Mouse (Mus musculus) forebrain, embryonic 12.5 days (tissue): ENCODE data around the gene Tmem234. TPM values are rescaled to one million over a fixed set of nuclear protein-coding genes. Genes with fewer than 3 reads are reported as not detected.
A peak's percentile ranks its signal among the peaks of the same experiment; 100 is the strongest.

Experiments
- ATAC-seq: fragments of 200-750 bp; cut with Nextera tagmentation; 2 replicates; pipeline ENCODE4 v1.8.0; 2017; ENCODE audit warnings: moderate TSS enrichment; ENCODE audit not compliant: low FRiP score
- H3K27ac ChIP-seq: fragments of 300-500 bp; sonication (generic); 2 replicates; pipeline ENCODE4 v1.5.1; 2016; ENCODE audit warnings: mild to moderate bottlenecking
- H3K27me3 ChIP-seq: fragments of 300-500 bp; sonication (generic); 2 replicates; pipeline ENCODE4 v1.6.1; 2016; ENCODE audit warnings: mild to moderate bottlenecking
- H3K36me3 ChIP-seq: fragments of 300-500 bp; sonication (generic); replicated peaks from 2 replicates; pipeline ENCODE4 v1.6.1; 2016; ENCODE audit warnings: mild to moderate bottlenecking
- H3K4me1 ChIP-seq: fragments of 300-500 bp; sonication (generic); 2 replicates; pipeline ENCODE4 v1.6.1; 2016
- H3K4me2 ChIP-seq: fragments of 300-500 bp; sonication (generic); 2 replicates; pipeline ENCODE4 v1.6.1; 2016; ENCODE audit warnings: mild to moderate bottlenecking, moderate library complexity
- H3K4me3 ChIP-seq: fragments of 300-500 bp; sonication (generic); replicated peaks from 2 replicates; pipeline ENCODE4 v1.5.1; 2016; ENCODE audit warnings: mild to moderate bottlenecking
- H3K9ac ChIP-seq: fragments of 300-500 bp; sonication (generic); 2 replicates; pipeline ENCODE4 v1.6.1; 2016; ENCODE audit warnings: mild to moderate bottlenecking
- H3K9me3 ChIP-seq: fragments of 300-500 bp; sonication (generic); 2 replicates; pipeline ENCODE4 v1.6.1; 2016
- WGBS: fragments of 180-500 bp; shearing (Covaris S2); methylation state at CpG from one replicate; pipeline ENCODE4 v1.1.7; 2016; 5-methylcytosine and 5-hydroxymethylcytosine counted together
- polyA plus RNA-seq: library from polyadenylated mRNA; unstranded; fragments of >200 nt; fragmentation: Nextera tagmentation; extraction: Ambion mirVana; gene quantifications from 2 replicates; pipeline ENCODE4 v1.2.1, GENCODE M21; 2016

Tmem234 gene
- polyA plus RNA-seq, 1 experiment from 2014 or later: 163 TPM

DNA sequence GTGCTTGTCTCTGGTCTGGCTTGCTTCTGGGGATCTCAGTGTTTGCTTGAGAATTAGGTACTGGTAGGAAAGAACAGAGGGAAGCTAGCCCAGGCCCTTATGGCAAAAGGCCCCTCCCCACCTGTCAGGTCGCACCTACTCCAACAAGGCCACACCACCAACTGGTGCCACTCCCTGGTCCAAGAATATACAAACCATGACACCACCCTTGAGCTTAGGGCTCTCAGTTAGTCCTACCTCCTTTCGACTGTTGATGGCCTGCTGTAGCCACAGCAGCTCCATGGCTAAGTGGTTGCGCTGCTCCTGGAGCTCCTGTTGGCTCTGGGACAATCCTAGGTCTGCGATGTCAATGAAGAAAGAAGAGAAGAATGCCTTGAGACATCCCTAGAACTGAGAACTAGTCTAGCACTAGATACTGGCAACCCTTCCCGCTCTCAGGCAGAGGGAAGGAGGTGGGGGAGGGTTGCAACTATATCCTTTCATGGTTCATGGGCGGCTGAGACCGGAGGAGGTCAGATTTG is 16.7 kb downstream of the Tmem234 start:
- Histone ChIP-seq H3K9me3 (no peaks in the 10 kb centered on the region), H3K4me3 (no peak overlapping the region), H3K4me2 (no peak overlapping the region), H3K4me1 (peaks cover 13% of the 10 kb centered on the region), H3K27me3 (no peaks in the 10 kb centered on the region), H3K9ac (no peak overlapping the region), H3K27ac (no peak overlapping the region), H3K36me3 (peaks cover 18% of the 10 kb centered on the region)
- ATAC-seq: no peak
- WGBS: 93% methylated on average over 7 of the region's 7 CpGs

DNA sequence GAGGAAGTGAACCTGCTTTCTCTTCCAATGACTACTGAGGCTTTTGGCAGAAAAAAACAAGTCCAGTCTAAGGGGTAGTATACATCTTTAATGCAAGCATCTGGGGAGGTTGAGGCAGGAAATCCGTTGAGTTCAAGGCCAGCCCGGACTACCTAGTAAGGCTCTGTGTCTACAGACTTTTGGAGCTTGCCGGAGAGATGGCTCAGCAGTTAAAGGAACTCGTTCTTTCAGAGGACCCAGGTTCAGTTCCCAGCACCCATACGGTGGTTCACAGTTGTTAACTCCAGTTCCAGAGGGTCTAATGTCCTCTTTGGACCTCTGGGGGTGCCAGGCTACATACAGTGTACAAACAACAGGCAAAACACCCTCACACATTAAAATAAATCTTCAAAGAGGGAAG is 17.6 kb downstream of the Tmem234 start:
- peak overlapping the region; percentile 78 for H3K4me2 ChIP-seq
- peaks cover 18% of the 10 kb centered on the region for H3K36me3 ChIP-seq
- no peaks in the 10 kb centered on the region for H3K9me3 ChIP-seq
- H3K27ac ChIP-seq: no peak overlapping the region
- no peak for ATAC-seq
- no peaks in the 10 kb centered on the region for H3K27me3 ChIP-seq
- peak overlapping the region; percentile 58 for H3K4me3 ChIP-seq
- peak overlapping the region; percentile 77; the same call in 1 of the 2 replicates for H3K9ac ChIP-seq
- peaks cover 21% of the 10 kb centered on the region for H3K4me1 ChIP-seq
- 96% methylated on average over 5 of the region's 5 CpGs for WGBS

DNA sequence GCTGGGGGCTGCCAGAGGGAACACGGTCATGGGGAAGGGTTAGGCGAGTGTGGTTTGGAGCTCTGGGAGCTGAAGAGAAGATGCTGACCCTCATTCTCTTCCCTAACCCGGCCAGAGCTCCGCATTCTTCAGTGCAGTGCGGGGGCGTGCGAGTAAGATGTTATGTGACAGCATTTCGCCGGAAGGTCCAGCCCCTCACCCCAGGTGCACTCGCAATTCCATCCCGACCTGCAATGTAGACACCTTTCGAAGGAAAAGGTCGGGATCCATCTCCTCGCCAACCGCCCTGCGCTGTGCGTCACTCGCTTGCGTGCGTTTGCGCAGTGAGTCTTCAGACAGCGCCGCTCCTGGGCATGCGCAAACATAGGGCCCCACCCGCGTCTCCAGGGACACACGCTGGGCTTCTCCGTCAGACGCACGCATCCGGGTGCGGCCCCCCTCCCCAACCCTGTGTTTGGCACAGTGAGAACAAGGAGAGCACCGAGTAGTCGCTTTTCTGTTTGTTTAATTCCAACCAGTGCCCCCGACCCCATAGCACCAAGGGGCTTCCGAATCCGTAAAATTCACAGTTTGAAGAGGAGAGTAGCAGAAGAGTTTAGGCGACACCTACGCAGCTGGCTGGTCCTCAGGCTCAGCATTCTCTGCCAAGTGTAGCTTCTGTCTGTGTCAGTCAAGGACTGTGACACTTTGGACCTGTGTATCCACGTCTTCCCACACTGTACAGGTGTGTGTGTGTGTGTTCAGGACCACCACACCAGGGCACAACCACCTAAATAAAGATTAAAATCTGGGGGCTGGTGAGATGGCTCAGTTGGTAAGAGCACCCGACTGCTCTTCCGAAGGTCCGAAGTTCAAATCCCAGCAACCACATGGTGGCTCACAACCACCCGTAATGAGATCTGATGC is 18.6 kb downstream of the Tmem234 start, which contains the start of gene Iqcc:
Iqcc (minus strand) TSS at position 314 of the 906 bp plus-strand sequence.
- ATAC-seq: peak; percentile 91
- WGBS: 5% methylated on average over 44 of the region's 44 CpGs

DNA sequence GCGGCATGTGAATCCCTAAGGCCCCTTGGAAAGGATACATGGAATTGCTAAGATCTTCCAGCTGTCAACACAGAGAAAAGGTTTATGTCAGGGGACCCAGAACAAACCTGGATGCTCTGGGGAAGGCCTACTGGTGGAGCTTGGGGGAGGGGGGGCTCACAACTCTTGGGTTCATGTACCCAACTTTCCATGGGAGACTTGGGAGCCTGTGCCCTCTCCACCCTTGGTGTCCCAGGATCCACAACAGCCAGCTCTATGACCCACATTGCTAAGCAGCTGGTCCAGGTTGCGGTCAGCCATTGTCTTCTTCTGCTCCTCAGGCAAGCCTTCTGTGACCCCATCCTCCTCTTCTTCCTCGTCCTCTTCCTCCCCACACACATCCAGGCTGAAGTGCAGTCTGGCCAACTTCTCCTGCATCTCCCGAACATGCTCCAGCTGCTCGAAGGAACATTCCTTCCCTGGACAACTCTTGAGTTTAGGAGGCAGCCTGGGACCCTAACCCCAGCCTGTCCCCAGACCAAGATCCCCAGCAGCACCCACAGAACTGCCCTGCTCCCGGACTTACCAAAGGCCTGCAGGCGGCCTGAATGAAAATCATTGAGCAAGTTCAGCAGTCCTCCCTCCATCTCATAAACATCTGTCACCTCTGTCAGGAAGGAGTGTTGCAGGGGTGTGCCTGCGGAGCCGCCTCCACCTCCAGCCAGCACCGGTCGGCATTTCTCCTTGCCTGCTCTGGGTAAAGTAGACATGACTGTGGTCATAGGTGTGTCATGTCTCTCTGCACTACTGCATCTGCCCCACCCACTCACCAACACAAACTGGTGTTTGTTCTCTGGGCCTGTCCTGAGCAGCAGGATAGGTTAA is 20.2 kb downstream of the Tmem234 start:
- no peak overlapping the region for H3K4me3 ChIP-seq
- no peak for ATAC-seq
- peak overlapping the region; percentile 2; the same call in 1 of the 2 replicates for H3K9ac ChIP-seq
- H3K4me1 ChIP-seq: peaks cover 40% of the 10 kb centered on the region
- H3K4me2 ChIP-seq: no peak overlapping the region
- no peaks in the 10 kb centered on the region for H3K27me3 ChIP-seq
- H3K9me3 ChIP-seq: no peaks in the 10 kb centered on the region
- H3K27ac ChIP-seq: no peak overlapping the region
- peaks cover 18% of the 10 kb centered on the region for H3K36me3 ChIP-seq
- WGBS: 92% methylated on average over 11 of the region's 11 CpGs

More for the DNA sequence above, 18.6 kb downstream of the Tmem234 start, which contains the start of gene Iqcc:
- peak within 1 kb of the TSS; percentile 58 for H3K4me3 ChIP-seq
- H3K27me3 ChIP-seq: no peaks in the 10 kb centered on the region
- peak within 1 kb of the TSS; percentile 77 for H3K9ac ChIP-seq
- peak within 1 kb of the TSS; percentile 78 for H3K4me2 ChIP-seq
- peaks cover 18% of the 10 kb centered on the region for H3K36me3 ChIP-seq
- H3K9me3 ChIP-seq: no peaks in the 10 kb centered on the region
- H3K27ac ChIP-seq: peak within 1 kb of the TSS; percentile 81
- H3K4me1 ChIP-seq: peaks cover 24% of the 10 kb centered on the region

DNA sequence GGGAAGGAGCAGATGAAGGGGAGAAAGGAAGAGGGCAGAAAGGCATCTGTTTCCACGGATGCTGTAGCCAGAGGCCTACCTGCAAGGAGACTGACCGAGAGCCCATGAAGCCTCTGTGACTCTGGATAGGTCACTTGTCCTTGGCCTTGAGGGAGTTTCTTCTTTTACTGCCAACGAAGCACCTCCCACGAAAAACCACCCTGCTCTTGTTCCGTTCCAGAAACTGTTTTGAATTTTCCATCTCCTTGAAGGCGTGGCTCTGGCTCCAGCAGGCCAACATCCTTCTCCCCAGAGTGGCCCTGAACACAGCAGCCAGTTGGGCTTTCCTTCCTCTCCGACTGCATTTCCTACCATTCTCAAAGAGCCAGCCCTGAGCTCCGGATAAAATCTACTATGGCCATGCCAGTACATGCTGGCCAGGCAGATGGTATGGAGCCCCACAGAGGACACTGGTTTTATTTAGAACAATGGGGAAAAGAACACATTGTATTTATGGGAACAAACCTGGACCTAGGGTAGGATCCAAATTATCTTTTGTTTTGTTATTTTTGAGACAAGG is 20.9 kb downstream of the Tmem234 start:
- no peaks in the 10 kb centered on the region for H3K27me3 ChIP-seq
- H3K9me3 ChIP-seq: no peaks in the 10 kb centered on the region
- no peak overlapping the region for H3K4me3 ChIP-seq
- 89% methylated on average over 8 of the region's 8 CpGs for WGBS
- no peak for ATAC-seq
- H3K27ac ChIP-seq: no peak overlapping the region
- H3K4me1 ChIP-seq: peaks cover 41% of the 10 kb centered on the region
- peak overlapping the region; percentile 2 for H3K9ac ChIP-seq
- peaks cover 16% of the 10 kb centered on the region for H3K36me3 ChIP-seq
- no peak overlapping the region for H3K4me2 ChIP-seq

DNA sequence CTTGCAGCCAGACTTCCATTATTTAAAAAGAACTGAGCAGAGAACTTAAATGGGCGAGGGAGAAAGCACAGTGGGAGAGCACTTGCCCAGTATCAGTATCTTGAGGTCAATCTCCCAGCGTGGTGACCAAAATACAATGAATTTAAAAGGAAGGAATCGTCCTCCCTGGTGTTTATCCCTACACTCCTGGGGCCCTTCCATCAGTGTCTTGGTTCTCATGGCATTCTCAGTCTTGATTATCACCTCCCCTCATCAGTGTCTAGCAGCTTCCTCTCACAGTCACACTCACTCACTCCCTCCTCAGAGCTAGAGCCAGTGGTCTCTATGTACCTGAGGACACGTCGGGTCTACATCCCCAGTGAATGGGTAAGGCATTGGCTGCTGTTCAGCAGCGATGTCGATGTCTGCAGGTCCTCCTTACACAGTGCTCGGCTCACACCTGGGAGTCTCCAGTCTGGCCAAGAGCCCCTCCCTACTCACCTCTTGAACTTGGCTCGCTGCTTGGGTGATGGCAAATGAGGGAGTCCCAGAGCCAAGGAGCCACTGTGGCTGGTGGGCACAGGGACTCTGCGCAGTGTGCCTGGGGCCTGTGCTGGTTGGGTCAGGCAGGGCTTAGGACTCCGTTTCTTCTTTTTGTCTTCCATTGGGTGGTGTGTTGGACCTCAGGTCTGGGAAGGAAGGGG is 21.8 kb downstream of the Tmem234 start:
- peaks cover 41% of the 10 kb centered on the region for H3K4me1 ChIP-seq
- peaks cover 16% of the 10 kb centered on the region for H3K36me3 ChIP-seq
- no peaks in the 10 kb centered on the region for H3K27me3 ChIP-seq
- WGBS: 81% methylated on average over 11 of the region's 11 CpGs
- peak overlapping the region; percentile 66 for H3K4me3 ChIP-seq
- H3K4me2 ChIP-seq: peak overlapping the region; percentile 82
- H3K9ac ChIP-seq: peak overlapping the region; percentile 84
- H3K27ac ChIP-seq: no peak overlapping the region
- no peaks in the 10 kb centered on the region for H3K9me3 ChIP-seq
- ATAC-seq: no peak

DNA sequence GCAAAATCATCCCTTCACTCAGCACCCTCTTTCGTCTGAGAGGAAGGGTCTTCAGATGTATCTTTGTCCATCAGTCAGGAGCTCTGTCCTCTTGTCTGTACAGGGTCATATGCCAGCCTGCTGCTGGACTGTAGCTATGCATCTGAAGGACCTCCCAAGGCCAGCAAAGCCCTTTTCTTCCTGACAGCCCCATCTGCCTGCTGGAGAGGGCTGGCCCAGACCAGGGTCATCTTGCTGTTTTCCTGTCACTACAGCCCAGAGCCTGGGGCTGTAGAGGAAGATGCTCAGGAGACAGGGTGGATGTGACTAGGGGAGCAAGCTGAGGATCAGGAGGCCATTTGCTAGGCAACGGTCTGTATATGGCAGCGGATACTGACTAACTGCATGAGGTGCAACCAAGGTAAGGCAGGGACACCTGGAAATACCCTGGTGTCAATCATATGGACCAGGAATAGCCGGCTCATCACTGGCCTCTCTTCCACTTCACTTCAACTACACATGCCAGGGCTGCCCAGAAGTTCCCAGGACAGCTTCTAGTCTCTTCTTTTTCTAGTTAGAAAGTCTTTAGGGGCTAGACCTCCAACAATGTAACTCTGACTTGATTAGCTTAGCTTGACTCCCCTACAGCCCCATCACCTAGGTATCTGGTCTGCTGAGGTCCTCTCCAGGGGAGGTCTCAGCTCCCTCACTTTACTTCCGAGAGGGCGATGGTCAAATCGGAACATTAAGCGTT is 22.5 kb downstream of the Tmem234 start:
- H3K9ac ChIP-seq: peak overlapping the region; percentile 84

DNA sequence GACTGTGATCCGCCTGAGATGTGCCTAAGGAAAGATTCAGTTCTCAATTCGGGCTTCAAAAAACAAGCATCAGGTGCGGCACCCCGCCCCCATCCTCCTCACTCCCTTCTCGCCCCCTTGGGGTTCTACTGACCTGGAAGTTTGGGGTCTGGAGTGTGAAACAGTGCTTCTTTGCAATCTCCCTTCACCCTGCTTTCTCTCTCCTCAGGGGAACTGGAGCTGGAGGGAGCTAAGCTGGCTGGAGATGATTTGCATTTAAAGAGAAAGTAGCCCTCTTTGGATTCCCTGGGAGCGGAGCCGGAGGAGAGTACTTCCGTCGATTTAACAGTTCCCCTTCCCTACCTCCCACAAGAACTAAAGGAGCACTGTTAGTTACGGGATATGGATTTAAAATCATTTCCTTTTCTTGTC is 23.2 kb downstream of the Tmem234 start, which contains the start of gene Ccdc28b:
Ccdc28b (minus strand) TSS at position 267 of the 411 bp plus-strand sequence.
- H3K4me1 ChIP-seq: peaks cover 32% of the 10 kb centered on the region

More for the DNA sequence above, 22.5 kb downstream of the Tmem234 start:
- Histone ChIP-seq H3K27me3 (no peaks in the 10 kb centered on the region), H3K36me3 (peaks cover 21% of the 10 kb centered on the region), H3K9me3 (no peaks in the 10 kb centered on the region), H3K4me2 (peak overlapping the region; percentile 82), H3K4me3 (peak overlapping the region; percentile 66), H3K4me1 (peaks cover 38% of the 10 kb centered on the region), H3K27ac (peak overlapping the region; percentile 91)
- ATAC-seq: no peak
- 27% methylated on average over 8 of the region's 8 CpGs for WGBS

DNA sequence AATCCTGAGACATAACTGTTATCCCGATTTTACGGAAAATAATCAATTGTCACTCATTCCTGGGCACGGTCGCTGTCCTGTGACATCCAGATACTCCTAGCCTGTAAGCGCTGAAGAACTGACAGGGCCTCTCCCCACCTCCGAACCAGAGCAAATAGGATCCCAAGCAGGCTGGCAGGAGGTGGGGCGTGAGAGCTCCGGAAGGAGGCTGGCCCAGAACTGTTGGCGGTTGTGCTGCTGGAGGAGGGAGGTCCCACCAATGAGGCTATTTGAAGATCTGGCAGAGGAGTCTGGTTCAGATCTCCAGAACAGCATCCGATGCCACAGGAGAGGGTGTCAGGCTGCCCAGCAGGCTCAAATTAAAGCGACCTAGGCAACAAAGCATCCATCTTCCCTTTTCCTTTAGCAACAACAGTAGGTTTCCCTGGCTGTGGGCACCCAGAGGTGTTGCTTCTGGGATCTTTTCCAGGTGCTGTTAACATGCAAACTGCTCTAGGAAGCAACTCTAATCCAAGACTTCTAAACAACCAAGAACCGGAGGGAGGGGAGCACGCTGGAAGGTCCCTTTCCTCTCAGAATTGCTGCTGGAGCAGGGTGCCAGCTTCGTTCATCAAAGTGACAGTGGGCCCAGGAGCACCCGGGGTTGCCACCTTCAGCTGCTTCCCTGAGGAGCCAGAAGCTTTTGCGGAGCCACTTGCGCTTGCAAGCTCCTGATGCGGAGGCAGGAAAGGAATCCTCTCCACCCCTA is 24.0 kb downstream of the Tmem234 start:
- H3K27ac ChIP-seq: peak overlapping the region; percentile 91
- peak overlapping the region; percentile 82 for H3K4me2 ChIP-seq
- H3K36me3 ChIP-seq: peaks cover 36% of the 10 kb centered on the region
- no peaks in the 10 kb centered on the region for H3K27me3 ChIP-seq
- no peaks in the 10 kb centered on the region for H3K9me3 ChIP-seq
- H3K4me1 ChIP-seq: peaks cover 32% of the 10 kb centered on the region
- 2% methylated on average over 18 of the region's 18 CpGs for WGBS
- ATAC-seq: peak; percentile 90
- peak overlapping the region; percentile 84 for H3K9ac ChIP-seq
- peak overlapping the region; percentile 66 for H3K4me3 ChIP-seq

More for the DNA sequence above, 23.2 kb downstream of the Tmem234 start, which contains the start of gene Ccdc28b:
- Histone ChIP-seq H3K4me2 (peak within 1 kb of the TSS; percentile 82), H3K27ac (peak within 1 kb of the TSS; percentile 91), H3K27me3 (no peaks in the 10 kb centered on the region), H3K9me3 (no peaks in the 10 kb centered on the region), H3K9ac (peak within 1 kb of the TSS; percentile 84), H3K36me3 (peaks cover 29% of the 10 kb centered on the region), H3K4me3 (peak within 1 kb of the TSS; percentile 66)
- peak; percentile 45 for ATAC-seq
- under 1% methylated on average over 10 of the region's 10 CpGs for WGBS

DNA sequence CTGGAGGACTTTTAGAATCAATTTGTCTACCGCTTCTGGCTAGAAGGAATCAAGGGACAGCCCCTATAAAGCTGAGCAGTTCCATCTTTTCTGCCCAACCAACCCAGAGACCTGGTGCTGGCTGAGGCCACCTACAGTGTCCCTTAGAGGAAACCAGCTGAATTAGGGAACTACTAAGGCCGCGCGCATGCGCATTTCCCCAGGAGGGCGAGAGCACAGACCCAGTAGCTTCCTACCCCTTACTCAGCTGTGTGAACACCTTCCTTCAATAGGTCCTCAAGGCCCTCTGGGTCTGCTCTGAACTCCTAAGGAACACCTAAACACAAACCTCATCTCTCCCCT is 24.5 kb downstream of the Tmem234 start:
- peak; percentile 40 for ATAC-seq
- peak overlapping the region; percentile 91 for H3K27ac ChIP-seq

More for the DNA sequence above, 24.5 kb downstream of the Tmem234 start:
- 3% methylated on average over 6 of the region's 6 CpGs for WGBS
- H3K4me3 ChIP-seq: peak overlapping the region; percentile 66
- peaks cover 42% of the 10 kb centered on the region for H3K36me3 ChIP-seq
- peak overlapping the region; percentile 84 for H3K9ac ChIP-seq
- H3K4me2 ChIP-seq: peak overlapping the region; percentile 82
- H3K9me3 ChIP-seq: no peaks in the 10 kb centered on the region
- peaks cover 32% of the 10 kb centered on the region for H3K4me1 ChIP-seq
- H3K27me3 ChIP-seq: no peaks in the 10 kb centered on the region
